In the genomic region with DNA sequence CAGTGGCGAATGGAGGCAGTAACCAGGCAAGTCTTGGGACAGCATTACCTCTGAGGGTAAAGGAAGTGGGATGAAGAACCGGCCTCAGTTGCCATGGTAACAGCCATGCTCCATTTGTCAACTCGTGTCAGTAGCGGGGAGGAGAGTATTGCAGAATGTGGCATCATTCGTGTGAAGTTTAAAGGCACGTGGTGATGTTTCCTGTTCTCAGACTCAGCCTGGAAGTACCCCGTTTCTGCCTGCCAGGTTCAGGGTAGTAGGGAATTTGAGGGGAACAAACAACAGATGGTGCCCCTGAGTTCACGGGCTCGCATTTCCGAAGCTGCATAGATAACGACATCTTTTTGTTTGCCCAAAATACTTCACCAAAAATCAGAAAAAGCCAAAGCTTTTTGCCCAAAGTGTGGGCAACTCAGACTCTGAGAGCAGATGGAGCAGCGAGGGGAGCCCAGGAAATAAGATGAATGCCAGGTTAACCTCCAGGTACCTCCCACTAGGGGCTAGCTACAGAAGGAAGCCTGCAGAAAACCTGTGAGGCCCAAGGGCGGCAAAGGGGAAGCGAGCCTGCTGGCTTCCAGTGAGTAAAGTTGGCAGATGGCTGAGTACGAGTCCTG, we compare ENCODE assay signal across 9 mouse cellular contexts. TPM values are rescaled to one million over a fixed set of nuclear protein-coding genes. Genes with fewer than 3 reads are reported as not detected.
DNase-seq lines count a peak whose midpoint lies in the region; ATAC-seq and TF ChIP-seq lines count a peak whose summit lies in the region.
"Had no signal": no experiment of that assay in that cellular context is flagged by ENCODE, and none has a peak within 500 bp of the region (broad histone marks: within the 10 kb centered on the region; RNA-seq: fewer than 3 reads in every experiment).

No protein-coding gene starts in this region.

- TF ChIP-seq CTCF in forebrain, postnatal 0 days (IDR thresholded peaks at IDR 0.05; ENCODE audit: low read depth) = no peak
- no peak for TF ChIP-seq CTCF in thymus, adult 2 months (IDR thresholded peaks at IDR 0.05; ENCODE audit: borderline replicate concordance, control insufficient read depth, extremely low read depth, insufficient read depth, low read length, poor library complexity)

- H3K4me2 ChIP-seq in forebrain, postnatal 0 days (ENCODE audit: low read depth) = 0 out of 2 replicates have a peak overlapping the region, but pooled peaks have one; percentile 2

- TF ChIP-seq POLR2A in thymus, adult 2 months (IDR thresholded peaks at IDR 0.05; ENCODE audit: control insufficient read depth, extremely low read depth, insufficient read depth, low read length, poor library complexity) = no peak

- H3K9ac ChIP-seq in forebrain, postnatal 0 days = no peak overlapping the region

- WGBS in forebrain, postnatal 0 days = 12% methylated on average over 15 of the region's 15 CpGs
- 8% methylated on average over 15 of the region's 15 CpGs for WGBS in thymus, adult 2 months

- no peaks in the 10 kb centered on the region for H3K9me3 ChIP-seq in forebrain, postnatal 0 days (ENCODE audit: low read length)

- no peak overlapping the region for H3K27ac ChIP-seq in forebrain, postnatal 0 days (ENCODE audit: low read depth, low read length)
- no peak overlapping the region for H3K27ac ChIP-seq in thymus, adult 2 months (ENCODE audit: control insufficient read depth, insufficient read depth, low read length)

- H3K4me1 ChIP-seq in forebrain, postnatal 0 days (ENCODE audit: insufficient read depth) = peaks cover 7% of the 10 kb centered on the region; the same call in 1 of the 2 replicates
- peaks cover 21% of the 10 kb centered on the region for H3K4me1 ChIP-seq in thymus, adult 2 months (replicated peaks; ENCODE audit: control insufficient read depth, insufficient read depth, low read length)

- no peaks in the 10 kb centered on the region for H3K27me3 ChIP-seq in forebrain, postnatal 0 days (ENCODE audit: insufficient read depth, low read length)
- H3K27me3 ChIP-seq in thymus, adult 2 months (ENCODE audit: control insufficient read depth, insufficient read depth, low read length) = no peaks in the 10 kb centered on the region

- DNase-seq in left cerebral cortex, adult 18-20 months (ENCODE audit: low spot score in 2 of 2) = peak; percentile 18 to 42
- DNase-seq in left cerebral cortex, adult 11 months (ENCODE audit: low spot score) = no peak
- DNase-seq in cerebellum, adult 18-20 months = peak; percentile 73 to 79
- DNase-seq in forebrain, postnatal 0 days = peak; percentile 78
- peak; percentile 56 to 61 for DNase-seq in kidney, postnatal 36 days
- DNase-seq in mesoderm, embryonic 11.5 days (ENCODE audit: low read depth, low spot score) = peak; percentile 92
- peak; percentile 58 for DNase-seq in thymus, adult 2 months
- DNase-seq in heart, adult 8-10 months (ENCODE audit: low spot score) = no peak

- H3K36me3 ChIP-seq in forebrain, postnatal 0 days (ENCODE audit: insufficient read depth) = no peaks in the 10 kb centered on the region
- H3K36me3 ChIP-seq in thymus, adult 2 months (ENCODE audit: control insufficient read depth, insufficient read depth, low read length) = no peaks in the 10 kb centered on the region

- no peak overlapping the region for H3K4me3 ChIP-seq in forebrain, postnatal 0 days (ENCODE audit: low read depth, low read length)
- H3K4me3 ChIP-seq in thymus, adult 2 months (ENCODE audit: control insufficient read depth, insufficient read depth, low read length) = no peak overlapping the region

- ATAC-seq in forebrain, postnatal 0 days = peak; percentile 91

RNA-seq across cellular contexts. Expression of a gene that starts 50.3 kb away (rescaled TPM):
- total RNA-seq in left cerebral cortex, adult 18-20 months (2021) = not detected
- total RNA-seq in forebrain, postnatal 0 days (2014; rRNA removed) = not detected in 2 replicates
- not detected in 2 replicates for polyA plus RNA-seq in forebrain, postnatal 0 days (2015; fragmentation: Nextera tagmentation; extraction: Ambion mirVana)
- not detected in 2 replicates for polyA plus RNA-seq in thymus, adult 2 months (2012; rRNA removed)
- not detected for total RNA-seq in heart, adult 8-10 months (2022)
- polyA plus RNA-seq: liver, embryonic 16.5 days had no signal

RNA-seq across cellular contexts. Expression of a gene that starts 56.3 kb away (rescaled TPM):
- total RNA-seq in left cerebral cortex, adult 18-20 months (2021) = 10 to 100 TPM; 67.3 to 69.2 TPM
- total RNA-seq in forebrain, postnatal 0 days (2014; rRNA removed) = 19.5 and 34.6 TPM in 2 replicates
- polyA plus RNA-seq in forebrain, postnatal 0 days (2015; fragmentation: Nextera tagmentation; extraction: Ambion mirVana) = 2.8 and 4.0 TPM in 2 replicates
- polyA plus RNA-seq in thymus, adult 2 months (2012; rRNA removed) = 56.9 and 74.2 TPM in 2 replicates
- total RNA-seq in heart, adult 8-10 months (2022) = 10 to 100 TPM; 32.8 to 40.1 (median 34.9) TPM

Comparison
In these comparisons a context has a peak if more than half of its experiments do, and no peak if none do; other contexts are left out.
1. DNase-seq: peak in left cerebral cortex, adult 18-20 months (2 of 2), cerebellum, adult 18-20 months (2 of 2), forebrain, postnatal 0 days (single experiment), kidney, postnatal 36 days (2 of 2), mesoderm, embryonic 11.5 days (single experiment) and thymus, adult 2 months (single experiment); none in left cerebral cortex, adult 11 months (single experiment) and heart, adult 8-10 months (single experiment).